Mouse (Mus musculus): ENCODE data around the gene Ntsr1.

The Ntsr1 gene

DNA sequence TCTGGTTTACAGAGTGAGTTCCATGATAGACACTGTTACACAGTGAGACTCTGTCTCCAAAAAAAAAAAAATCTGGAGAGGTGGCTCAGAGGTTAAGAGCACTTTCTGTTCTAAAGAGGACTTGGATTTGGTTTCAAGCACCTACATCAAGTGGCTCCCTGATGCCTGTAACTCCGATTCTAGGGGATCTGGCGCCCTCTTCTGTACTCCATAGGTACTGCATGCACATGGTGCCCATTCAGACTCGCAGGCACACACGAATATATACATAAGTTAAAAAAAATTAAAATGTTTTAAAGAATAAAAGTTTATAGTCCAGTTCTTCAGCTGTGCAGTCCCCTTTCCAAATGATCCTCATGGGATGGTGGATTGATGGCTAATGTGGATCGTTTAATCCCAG lies 60.5 kb downstream of the Ntsr1 start:
- DNase-seq (ENCODE audit: low read depth, low spot score) = no peak

DNA sequence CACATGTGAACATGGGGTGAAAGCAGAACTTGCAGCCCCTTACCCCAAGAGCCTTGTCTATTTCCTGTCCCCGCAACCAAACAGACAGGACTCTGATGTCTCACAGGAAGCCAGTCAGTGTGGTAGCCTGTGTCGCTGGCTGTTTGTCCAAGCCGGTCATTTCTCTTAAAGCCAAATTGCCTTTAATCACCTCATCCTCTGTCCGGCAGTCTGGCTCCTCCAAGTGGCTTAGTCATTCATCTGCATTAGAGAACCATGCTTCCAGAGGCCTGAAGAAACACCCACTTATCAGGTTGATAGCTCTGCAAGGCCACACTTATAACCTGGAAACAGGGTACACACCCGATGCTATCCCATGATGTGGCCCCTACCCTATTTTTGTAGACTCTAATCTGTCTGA lies 62.4 kb downstream of the Ntsr1 start:
- no peak for DNase-seq (ENCODE audit: low read depth, low spot score)

DNA sequence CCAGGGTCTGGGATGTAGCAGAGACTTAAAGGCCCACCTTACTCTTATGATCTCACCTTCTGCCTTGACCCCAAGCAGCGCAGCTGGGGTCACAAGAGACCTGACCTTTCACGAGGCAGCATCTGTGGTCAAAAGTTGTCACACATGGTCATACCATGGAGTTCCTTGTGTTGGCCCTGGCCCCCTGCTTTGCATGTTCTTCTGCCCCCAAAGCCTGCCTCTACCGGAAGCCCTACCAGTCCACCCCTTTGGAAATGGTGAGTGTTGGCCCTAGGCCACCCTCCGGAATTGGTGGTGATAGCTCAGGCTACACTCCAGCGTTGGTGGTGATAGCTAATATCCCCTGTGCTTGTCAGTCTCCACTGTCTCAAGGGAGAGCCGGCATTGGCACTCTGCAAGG lies 63.5 kb downstream of the Ntsr1 start:
- no peak for DNase-seq (ENCODE audit: low read depth, low spot score)

DNA sequence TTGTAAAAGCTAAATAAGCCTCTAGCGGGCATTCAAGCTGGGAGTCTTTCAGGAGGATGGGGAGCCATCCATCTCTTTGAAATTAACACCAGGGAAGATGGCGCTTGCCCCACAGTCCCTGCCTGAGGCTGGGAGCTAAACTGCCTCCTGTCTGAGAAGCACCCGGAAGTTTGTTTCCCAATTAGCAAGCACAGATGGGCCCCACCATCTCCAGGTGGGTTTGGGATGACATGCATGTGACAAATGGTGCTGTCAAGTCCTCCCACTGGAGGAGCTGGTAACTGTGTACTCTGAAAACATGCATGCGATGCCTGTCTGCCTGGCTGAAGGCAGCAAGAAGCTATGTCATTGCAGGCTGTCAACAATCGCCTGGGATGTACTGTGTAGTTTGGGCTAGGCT lies 64.1 kb downstream of the Ntsr1 start:
- no peak for DNase-seq (ENCODE audit: low read depth, low spot score)

DNA sequence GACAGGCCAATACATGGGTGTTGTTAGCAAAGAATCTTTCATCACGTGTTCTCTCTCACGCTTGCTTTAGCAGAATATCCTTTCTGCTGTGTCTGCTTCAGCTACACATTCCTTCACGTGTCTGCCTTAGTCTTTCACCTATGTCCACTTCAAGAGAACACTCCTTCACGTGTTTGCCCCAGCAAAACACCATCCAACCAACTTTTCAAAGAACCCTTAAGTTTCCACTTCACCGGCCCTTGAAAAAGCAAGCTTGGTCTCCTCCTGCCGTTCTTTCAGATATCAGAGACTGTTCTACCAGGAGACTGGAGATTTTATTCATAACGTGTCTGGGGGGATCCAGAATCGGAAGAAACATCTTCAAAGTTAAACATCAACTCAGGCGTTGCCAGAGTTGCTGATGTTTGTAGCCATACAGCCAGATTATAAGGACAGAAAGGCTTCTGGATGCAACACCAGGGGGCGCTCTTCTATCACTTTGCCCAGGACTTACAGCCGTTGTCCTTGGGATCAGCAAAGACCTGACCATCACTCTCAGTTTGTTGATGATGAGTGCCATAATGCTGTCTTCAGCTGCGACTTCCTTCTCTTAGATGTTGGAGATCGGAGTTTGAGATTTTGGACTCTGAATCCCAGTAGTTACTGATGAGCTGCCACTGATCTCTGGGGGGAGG lies 66.6 kb downstream of the Ntsr1 start:
- peak; percentile 81 for DNase-seq (ENCODE audit: low read depth, low spot score)

DNA sequence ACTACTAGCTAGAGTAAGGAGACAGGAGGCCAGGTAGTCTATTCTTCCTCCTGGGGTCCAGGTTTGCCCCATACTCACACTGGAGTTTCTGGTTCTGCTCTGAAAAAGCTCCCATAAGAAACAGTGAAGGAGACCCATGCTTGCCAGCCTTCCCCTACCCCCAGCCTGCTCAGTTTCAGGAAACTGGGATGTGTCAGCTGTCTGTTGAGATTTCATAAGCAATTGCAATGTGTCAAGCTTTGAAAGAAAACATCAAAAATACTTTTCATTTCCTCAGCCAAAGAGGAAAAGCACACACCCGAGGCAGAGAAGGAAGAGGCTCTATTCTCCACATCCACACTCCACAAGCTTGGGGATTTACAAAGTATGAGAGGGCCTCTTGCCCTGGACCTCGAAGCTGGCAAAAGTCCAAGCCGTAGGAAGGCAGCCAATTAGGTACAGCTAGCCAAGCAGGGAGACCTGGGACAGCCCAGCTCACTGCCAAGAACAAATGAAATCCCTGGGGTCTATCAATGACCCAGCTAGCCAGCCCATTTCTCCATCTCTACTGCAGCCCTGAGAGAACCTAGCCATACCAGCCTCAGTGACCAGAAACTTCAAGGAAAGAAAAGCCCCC lies 69.4 kb downstream of the Ntsr1 start:
- no peak for DNase-seq (ENCODE audit: low read depth, low spot score)

DNA sequence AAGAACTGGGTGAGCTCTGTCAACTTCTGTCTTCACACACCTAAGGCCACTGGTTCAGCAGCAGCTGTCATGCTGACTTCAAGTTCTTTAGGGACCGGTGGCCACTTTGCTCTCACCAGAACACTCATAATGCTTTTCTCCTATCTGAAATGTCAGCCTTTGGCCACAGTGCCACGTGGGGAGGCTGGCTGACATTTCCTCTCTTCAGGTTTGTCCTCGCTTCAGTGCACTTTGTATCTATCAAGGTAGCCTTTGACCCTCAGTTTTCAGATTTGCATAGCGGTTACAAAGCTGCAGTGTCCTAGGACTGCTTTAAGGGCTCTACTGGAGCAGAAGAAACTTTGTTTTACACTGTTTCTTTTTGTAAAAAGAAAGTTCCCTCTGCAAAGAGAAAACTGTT lies 76.7 kb downstream of the Ntsr1 start:
- DNase-seq (ENCODE audit: low read depth, low spot score) = no peak

DNA sequence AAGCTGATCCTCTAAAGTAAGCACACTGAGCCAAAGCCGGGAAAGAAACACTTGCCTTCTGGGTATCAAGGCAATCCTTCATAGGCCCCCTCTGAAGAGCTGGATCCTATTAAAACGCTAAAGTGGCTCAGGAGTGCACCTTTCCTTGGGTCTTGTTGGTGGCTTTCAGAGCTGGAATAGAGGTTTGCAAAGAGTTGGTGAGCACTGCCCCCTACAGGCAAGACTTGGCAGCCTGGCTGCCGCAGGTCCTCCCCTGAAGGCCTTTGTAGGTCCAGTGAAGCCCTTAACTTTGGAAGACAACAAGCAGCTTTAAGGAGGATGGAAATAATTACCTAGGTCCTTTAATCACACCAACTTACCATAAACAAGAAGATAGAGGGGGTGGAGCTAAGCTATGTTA lies 78.9 kb downstream of the Ntsr1 start:
- peak; percentile 81 for DNase-seq (ENCODE audit: low read depth, low spot score)

DNA sequence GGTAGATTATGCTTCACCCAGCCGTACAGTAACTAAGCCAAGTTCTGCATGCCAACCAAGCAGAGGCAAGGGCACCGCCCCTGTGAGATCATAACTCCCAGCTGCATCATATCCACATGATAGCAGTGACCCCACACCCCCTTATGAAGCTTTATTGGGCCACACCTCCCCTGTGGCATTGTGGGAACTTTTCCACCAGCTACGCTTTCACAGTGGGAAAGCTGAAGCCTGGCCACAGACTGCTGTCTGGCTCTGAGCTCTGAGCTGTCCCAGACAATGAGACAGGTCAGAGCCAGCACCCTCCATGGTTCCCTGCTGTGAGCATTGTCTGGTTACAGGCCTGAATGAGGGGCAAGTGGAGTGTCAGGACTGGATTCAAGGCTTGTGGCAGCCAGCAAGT lies 81.2 kb downstream of the Ntsr1 start, which contains the start of gene Mrgbp:
Mrgbp (plus strand) TSS at position 303 of the 400 bp plus-strand sequence.
- DNase-seq (ENCODE audit: low read depth, low spot score) = no peak

DNA sequence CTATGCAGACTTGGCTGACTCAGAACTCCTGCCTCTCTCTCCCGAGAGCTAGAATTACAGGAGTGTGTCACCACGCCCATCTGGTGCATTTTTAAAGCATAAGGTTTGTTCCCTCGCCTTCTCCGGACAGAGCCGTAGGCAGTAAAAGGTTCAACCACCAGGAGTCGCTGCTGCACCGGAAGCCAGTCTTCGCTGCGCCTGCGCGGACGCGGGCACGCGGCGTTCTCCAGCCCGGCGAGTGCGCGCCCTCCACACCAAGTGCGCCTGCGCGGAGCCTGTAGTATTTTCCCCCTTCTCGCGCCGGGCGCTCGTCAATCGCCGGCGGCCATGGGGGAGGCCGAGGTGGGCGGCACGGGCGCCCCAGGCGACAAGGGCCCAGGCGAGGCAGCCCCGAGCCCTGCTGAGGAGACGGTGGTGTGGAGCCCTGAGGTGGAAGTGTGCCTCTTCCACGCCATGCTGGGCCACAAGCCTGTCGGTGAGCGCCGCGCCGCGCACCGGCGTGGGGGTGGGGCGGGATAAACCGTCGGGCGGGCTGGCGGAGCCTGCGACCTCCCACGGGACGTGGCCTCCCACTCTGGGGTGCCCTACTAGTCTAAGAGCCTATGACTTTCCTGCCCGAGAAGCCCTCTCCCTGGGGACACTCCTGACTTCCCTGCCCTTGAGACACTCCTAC lies 82.8 kb downstream of the Ntsr1 start:
- peak; percentile 97 for DNase-seq (ENCODE audit: low read depth, low spot score)

DNA sequence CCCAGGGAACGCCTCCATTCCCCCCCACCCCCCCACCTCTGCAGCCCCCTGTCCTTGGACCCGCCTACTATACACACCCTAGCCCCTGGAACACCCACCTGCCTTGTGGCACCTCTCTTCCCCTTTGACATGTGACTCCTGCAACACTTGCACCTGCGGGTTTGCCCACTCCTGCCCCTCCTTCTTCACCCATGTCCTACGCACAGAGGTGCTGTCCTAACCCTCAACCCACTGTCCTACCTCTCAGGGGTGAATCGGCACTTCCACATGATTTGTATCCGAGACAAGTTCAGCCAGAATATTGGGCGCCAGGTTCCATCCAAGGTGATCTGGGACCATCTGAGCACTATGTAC lies 83.4 kb downstream of the Ntsr1 start:
- DNase-seq (ENCODE audit: low read depth, low spot score) = no peak

DNA sequence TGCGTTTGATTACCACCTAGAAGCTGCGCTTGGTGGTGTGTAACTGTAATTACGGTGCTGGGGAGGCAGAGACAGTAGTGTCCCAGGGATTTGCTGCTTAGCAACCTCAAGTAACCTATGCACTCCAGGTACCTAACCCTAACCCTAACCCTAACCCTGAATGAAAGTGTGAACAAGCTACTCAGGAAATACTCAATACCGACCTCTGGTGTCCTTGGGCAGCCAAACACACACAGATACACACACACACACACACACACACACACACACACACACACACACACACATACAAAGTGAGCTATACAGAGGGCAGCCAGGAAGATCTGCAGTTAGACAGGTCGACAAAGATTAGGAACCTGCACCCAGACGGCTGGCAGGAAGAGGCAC lies 89.0 kb downstream of the Ntsr1 start:
- DNase-seq (ENCODE audit: low read depth, low spot score) = no peak

DNA sequence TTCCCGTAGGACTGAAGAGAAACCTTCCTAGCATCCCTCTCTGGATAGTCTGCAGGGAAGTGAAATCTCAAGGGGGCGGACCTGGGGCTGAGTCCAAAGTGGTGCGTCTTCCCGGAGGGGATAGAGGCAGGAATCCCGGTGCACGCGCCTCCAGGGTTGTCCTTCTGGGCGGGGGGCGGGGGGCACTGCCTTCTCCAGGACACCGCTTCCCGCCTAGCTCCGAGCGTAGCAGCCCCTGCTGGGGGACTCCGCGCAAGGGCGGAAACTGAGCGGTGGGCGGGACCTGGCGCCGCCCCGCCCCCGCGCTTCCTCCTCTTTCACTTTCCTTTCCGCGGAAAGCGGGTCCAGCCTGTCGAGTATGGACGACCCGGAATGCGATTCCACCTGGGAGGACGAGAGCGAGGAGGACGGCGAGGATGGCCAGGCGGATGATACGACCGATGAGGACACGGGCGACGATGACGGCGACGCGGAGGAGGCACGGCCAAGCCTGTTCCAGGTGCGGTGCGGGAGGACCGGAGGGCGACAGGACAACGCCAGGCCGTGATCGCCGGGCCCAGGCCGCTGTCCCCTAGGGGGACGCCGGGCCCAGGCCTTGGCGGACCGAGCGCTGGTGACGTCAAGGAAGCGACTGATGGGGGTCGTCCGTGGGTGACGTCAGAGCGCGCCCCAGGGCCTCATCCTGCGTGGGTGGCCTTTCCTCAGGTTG lies 89.5 kb downstream of the Ntsr1 start, which contains the start of gene Ogfr:
Ogfr (plus strand) TSS at position 123 of the 709 bp plus-strand sequence.
- DNase-seq (ENCODE audit: low read depth, low spot score) = peak; percentile 89
